Mouse (Mus musculus) yolk sac, embryonic 10.5 days (tissue): ENCODE data around the gene Olfr1391.
"Not testable (repeated sequence)": the region's sequence is repeated elsewhere in the genome, so short reads cannot be mapped to it uniquely, and the experiment has no call there.

ENCODE experiments used
- DNase-seq: peaks from one replicate; pipeline ENCODE4 v3.0.0-alpha.2; 2017; ENCODE audit warnings: low spot score

Gene Olfr1391

GRCm38 (mm10) chr11:49322442-49322841, at the start of gene Olfr1391:
TSS of gene Olfr1391 (plus strand) at chr11:49322742.
- DNase-seq: no peak

GRCm38 (mm10) chr11:49273834-49274519, 48.6 kb upstream of the Olfr1391 start:
- DNase-seq: no peak

DNA sequence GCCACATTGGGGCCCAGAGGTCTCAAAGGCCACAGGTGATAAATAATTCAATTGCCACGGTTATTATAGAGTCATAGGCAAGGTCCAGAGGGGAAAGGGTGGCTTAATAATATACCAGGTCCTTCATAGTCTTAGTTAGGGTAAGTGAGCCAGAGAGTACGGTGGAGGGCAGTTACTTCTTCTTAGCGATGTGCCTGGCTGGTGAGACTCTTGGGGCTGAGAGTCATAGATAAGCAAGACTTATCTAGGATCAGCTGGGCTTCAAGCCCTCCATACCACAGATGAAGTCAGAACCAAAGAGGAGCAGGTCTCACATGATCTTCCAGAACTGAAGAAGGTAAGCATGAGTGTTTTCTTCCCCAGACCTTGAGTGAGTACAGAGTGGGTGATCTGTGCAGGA, 44.3 kb upstream of the Olfr1391 start, which contains the start of gene Olfr1393:
Gene Olfr1393 (plus strand): TSS at position 83 of the 400 bp plus-strand sequence.
- DNase-seq: no peak

DNA sequence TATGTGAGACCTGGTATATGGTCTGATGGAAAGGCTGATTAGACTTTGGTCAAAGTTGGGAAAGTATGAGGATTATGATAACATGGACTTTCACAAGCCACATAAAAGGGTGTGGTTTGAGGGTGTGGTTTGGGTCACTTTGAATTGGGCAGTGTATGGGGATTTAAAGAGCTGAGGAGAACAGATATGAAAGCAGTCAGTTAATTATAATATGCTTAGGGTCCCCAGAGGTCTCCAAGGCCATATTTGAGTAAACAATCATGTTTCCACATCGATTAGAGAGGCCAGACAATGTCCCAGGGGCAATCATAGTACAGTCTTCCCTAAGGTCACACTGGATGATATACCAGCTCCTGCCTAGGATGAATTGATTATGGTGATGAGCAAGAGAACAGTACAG, 37.6 kb upstream of the Olfr1391 start, which contains the start of gene Olfr1392:
Gene Olfr1392 (plus strand): TSS at position 301 of the 400 bp plus-strand sequence.
- DNase-seq: not testable (repeated sequence)

DNA sequence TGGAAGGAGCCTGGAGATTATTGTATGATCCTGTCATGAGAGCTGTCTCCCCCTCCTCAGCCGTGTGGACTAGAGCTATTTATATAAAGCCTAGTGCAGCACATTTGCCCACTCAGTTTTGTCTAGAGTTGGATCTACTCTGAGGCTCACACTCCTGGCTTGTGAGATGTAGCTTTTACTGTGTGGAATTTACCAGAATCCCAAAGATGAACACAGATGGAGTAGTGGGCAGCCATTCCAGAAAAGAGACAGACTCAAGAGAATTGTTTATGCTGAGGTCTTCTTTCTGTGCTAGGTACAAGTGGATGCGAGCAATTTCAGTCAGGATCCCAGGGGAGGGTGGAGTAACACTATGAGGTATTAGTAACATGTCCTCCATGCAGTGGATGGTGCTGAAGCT, 35.3 kb upstream of the Olfr1391 start:
- DNase-seq: no peak

- no peak for DNase-seq
Measured at GRCm38 (mm10) chr11:49292777-49293176, 29.8 kb upstream of the Olfr1391 start.

DNA sequence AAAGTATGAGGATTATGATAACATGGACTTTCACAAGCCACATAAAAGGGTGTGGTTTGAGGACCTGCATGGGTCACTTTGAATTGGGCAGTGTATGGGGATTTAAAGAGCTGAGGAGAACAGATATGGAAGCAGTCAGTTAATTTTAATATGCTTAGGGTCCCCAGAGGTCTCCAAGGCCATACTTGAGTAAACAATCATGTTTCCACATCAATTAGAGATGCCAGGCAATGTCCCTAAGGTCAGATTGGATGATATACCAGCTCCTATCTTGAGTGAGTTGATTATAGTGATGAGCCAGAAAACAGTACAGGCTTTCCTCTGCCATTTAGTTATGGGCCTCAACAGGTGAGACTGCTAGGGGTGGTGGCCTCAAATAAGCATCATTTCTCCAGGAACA, 18.1 kb upstream of the Olfr1391 start, which contains the start of gene Olfr10:
Gene Olfr10 (plus strand): TSS at position 301 of the 400 bp plus-strand sequence.
- no peak for DNase-seq

DNA sequence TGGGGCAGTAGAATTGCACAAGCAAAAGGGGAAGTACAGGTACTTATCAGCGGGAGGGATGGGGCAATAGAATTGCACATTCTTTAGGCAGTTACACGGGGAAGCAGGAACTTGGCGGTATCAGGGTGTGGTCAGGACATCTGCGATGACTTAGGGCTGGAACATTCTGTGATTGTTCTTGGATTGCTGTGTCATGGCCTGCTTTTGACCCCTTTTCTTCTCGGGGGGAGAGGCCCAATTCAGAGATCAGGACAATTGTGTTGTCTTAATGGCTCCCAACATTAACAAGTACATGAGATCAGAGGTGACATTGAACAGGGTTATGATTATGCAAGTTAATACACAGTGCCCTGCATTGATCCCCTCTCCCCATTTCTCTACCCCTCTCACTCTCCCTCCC, 14.0 kb upstream of the Olfr1391 start:
- not testable (repeated sequence) for DNase-seq

DNA sequence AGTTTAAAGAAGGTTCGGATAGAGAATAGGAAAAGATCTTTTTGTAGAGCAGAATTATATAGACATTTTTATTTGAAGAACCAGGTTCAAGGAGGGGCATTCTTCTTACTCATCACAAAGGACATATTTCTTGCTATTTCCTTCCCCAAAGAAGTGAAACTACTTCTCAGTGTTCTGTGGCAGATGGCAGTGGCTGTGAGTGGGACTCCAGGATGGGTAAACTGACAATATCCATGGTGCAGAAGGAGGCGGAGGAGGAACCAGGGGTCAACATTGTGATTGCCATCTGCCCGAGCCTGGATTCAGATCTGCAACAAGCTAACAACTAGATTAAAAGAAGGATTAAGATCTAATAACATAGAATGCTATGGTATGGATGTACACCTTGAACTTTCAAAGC, 4.2 kb downstream of the Olfr1391 start:
- DNase-seq: no peak

GRCm38 (mm10) chr11:49329686-49330085, 7.1 kb downstream of the Olfr1391 start:
- no peak for DNase-seq

GRCm38 (mm10) chr11:49334888-49335287, 12.3 kb downstream of the Olfr1391 start, which contains the start of gene Olfr1390:
TSS of gene Olfr1390 (plus strand) at chr11:49335188.
- no peak for DNase-seq

DNA sequence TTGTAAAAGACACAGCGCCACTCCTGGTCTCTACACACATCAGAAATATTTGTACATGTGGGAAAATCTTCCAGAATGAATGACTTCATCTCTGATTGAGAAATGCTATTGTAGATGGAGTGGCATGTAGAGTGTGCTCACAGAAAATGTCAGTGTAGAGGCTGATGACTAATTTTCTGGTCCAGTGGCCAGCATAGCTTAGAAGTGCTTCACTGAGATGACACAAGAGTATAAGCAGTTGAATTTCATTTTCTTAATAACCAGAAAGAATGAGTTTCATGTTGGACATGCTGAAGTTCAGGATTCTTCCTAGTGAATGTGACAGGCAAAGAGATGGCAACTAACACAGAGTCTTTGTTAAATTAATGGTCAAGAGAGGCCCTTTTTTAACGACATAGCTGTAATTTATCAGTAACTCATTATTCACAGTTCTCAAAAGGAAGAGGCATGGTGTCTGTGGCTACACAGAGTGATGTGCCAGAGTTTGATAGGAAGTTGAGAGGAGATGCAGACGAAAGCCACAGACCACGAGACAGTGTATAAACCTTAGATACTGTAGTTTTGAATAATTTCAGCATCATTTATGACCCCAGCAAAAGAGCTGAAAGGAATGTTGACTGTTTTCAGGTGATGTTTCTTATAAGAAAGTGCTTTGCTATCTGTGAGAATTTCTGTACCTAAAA, 14.7 kb downstream of the Olfr1391 start:
- no peak for DNase-seq
